Mouse (Mus musculus) neural tube, embryonic 12.5 days (tissue): Measurements from ENCODE around the gene Mapt. TPM values are rescaled to one million over a fixed set of nuclear protein-coding genes. Genes with fewer than 3 reads are reported as not detected.

Experiments used
- ATAC-seq: fragments of 200-750 bp; cut with Nextera tagmentation; 2 replicates; pipeline ENCODE4 v1.8.0; 2017; ENCODE audit warnings: low read depth, mild to moderate bottlenecking, moderate TSS enrichment, moderate library complexity; ENCODE audit not compliant: low FRiP score
- H3K27ac ChIP-seq: fragments of 300-500 bp; sonication (generic); 2 replicates; pipeline ENCODE4 v1.5.1; 2016
- H3K27me3 ChIP-seq: fragments of 300-500 bp; sonication (generic); replicated peaks from 2 replicates; pipeline ENCODE4 v1.6.1; 2016; ENCODE audit warnings: mild to moderate bottlenecking
- H3K36me3 ChIP-seq: fragments of 300-500 bp; sonication (generic); 2 replicates; pipeline ENCODE4 v1.6.1; 2016; ENCODE audit warnings: mild to moderate bottlenecking
- H3K4me1 ChIP-seq: fragments of 300-500 bp; sonication (generic); 2 replicates; pipeline ENCODE4 v1.6.1; 2016
- H3K4me2 ChIP-seq: fragments of 300-500 bp; sonication (generic); replicated peaks from 2 replicates; pipeline ENCODE4 v1.6.1; 2016; ENCODE audit warnings: mild to moderate bottlenecking
- H3K4me3 ChIP-seq: fragments of 300-500 bp; sonication (generic); 2 replicates; pipeline ENCODE4 v1.5.1; 2016
- H3K9ac ChIP-seq: fragments of 300-500 bp; sonication (generic); 2 replicates; pipeline ENCODE4 v1.6.1; 2016; ENCODE audit warnings: mild to moderate bottlenecking
- H3K9me3 ChIP-seq: fragments of 300-500 bp; sonication (generic); 2 replicates; pipeline ENCODE4 v1.6.1; 2016; ENCODE audit warnings: mild to moderate bottlenecking
- WGBS: fragments of 180-500 bp; shearing (Covaris S2); methylation state at CpG from one replicate; pipeline ENCODE4 v1.1.7; 2016; 5-methylcytosine and 5-hydroxymethylcytosine counted together
- polyA plus RNA-seq: library from polyadenylated mRNA; unstranded; fragments of >200 nt; fragmentation: Nextera tagmentation; extraction: Ambion mirVana; gene quantifications from 2 replicates; pipeline ENCODE4 v1.2.1, GENCODE M21; 2016

The Mapt gene
- polyA plus RNA-seq, 1 experiment from 2014 or later = 288 TPM

- H3K27me3 ChIP-seq = no peaks in the 10 kb centered on the region
- WGBS = 89% methylated on average over 1 of the region's 1 CpGs
- no peak overlapping the region for H3K4me3 ChIP-seq
- no peak overlapping the region for H3K4me2 ChIP-seq
- H3K9ac ChIP-seq = no peak overlapping the region
- ATAC-seq = no peak
- no peaks in the 10 kb centered on the region for H3K4me1 ChIP-seq
- H3K9me3 ChIP-seq = no peaks in the 10 kb centered on the region
- no peak overlapping the region for H3K27ac ChIP-seq
- peaks cover 30% of the 10 kb centered on the region for H3K36me3 ChIP-seq
Measured at GRCm38 (mm10) chr11:104327462-104327861, 96.3 kb downstream of the Mapt start.

- H3K4me2 ChIP-seq = no peak overlapping the region
- ATAC-seq = no peak
- no peaks in the 10 kb centered on the region for H3K4me1 ChIP-seq
- H3K9me3 ChIP-seq = no peaks in the 10 kb centered on the region
- H3K27me3 ChIP-seq = no peaks in the 10 kb centered on the region
- H3K9ac ChIP-seq = no peak overlapping the region
- no peak overlapping the region for H3K27ac ChIP-seq
- peaks cover 34% of the 10 kb centered on the region for H3K36me3 ChIP-seq
- no peak overlapping the region for H3K4me3 ChIP-seq
- 83% methylated on average over 6 of the region's 6 CpGs for WGBS
Measured at GRCm38 (mm10) chr11:104327946-104328345, 96.8 kb downstream of the Mapt start.

- ATAC-seq = no peak
- peaks cover 44% of the 10 kb centered on the region for H3K36me3 ChIP-seq
- no peak overlapping the region for H3K27ac ChIP-seq
- no peaks in the 10 kb centered on the region for H3K9me3 ChIP-seq
- no peaks in the 10 kb centered on the region for H3K27me3 ChIP-seq
- no peak overlapping the region for H3K9ac ChIP-seq
- no peak overlapping the region for H3K4me2 ChIP-seq
- no peaks in the 10 kb centered on the region for H3K4me1 ChIP-seq
- H3K4me3 ChIP-seq = no peak overlapping the region
- 85% methylated on average over 11 of the region's 11 CpGs for WGBS
Measured at GRCm38 (mm10) chr11:104329185-104329926, 98.2 kb downstream of the Mapt start.

GRCm38 (mm10) chr11:104330151-104330550 is 99.0 kb downstream of the Mapt start:
- WGBS = 90% methylated on average over 4 of the region's 4 CpGs
- Histone ChIP-seq H3K36me3 (peaks cover 52% of the 10 kb centered on the region), H3K9me3 (no peaks in the 10 kb centered on the region)

GRCm38 (mm10) chr11:104331208-104331607 is 100.0 kb downstream of the Mapt start:
- WGBS = 91% methylated on average over 3 of the region's 3 CpGs
- no peak overlapping the region for H3K4me2 ChIP-seq
- H3K4me1 ChIP-seq = no peaks in the 10 kb centered on the region
- no peaks in the 10 kb centered on the region for H3K9me3 ChIP-seq
- no peak overlapping the region for H3K4me3 ChIP-seq
- no peak for ATAC-seq
- H3K36me3 ChIP-seq = peaks cover 62% of the 10 kb centered on the region
- H3K27ac ChIP-seq = no peak overlapping the region
- no peak overlapping the region for H3K9ac ChIP-seq
- no peaks in the 10 kb centered on the region for H3K27me3 ChIP-seq

More at GRCm38 (mm10) chr11:104330151-104330550, 99.0 kb downstream of the Mapt start:
- Histone ChIP-seq H3K4me1 (no peaks in the 10 kb centered on the region), H3K9ac (no peak overlapping the region), H3K27me3 (no peaks in the 10 kb centered on the region), H3K27ac (no peak overlapping the region), H3K4me2 (no peak overlapping the region), H3K4me3 (no peak overlapping the region)
- no peak for ATAC-seq

GRCm38 (mm10) chr11:104332105-104332504 is 100.9 kb downstream of the Mapt start:
- ATAC-seq = no peak
- WGBS = 89% methylated on average over 5 of the region's 5 CpGs
- Histone ChIP-seq H3K4me1 (no peaks in the 10 kb centered on the region), H3K4me3 (no peak overlapping the region), H3K36me3 (peaks cover 68% of the 10 kb centered on the region), H3K4me2 (no peak overlapping the region), H3K27ac (no peak overlapping the region), H3K27me3 (no peaks in the 10 kb centered on the region), H3K9ac (no peak overlapping the region), H3K9me3 (no peaks in the 10 kb centered on the region)

GRCm38 (mm10) chr11:104334115-104334514 is 102.9 kb downstream of the Mapt start:
- H3K4me3 ChIP-seq = no peak overlapping the region
- H3K9me3 ChIP-seq = no peaks in the 10 kb centered on the region
- no peak for ATAC-seq
- no peak overlapping the region for H3K4me2 ChIP-seq
- no peaks in the 10 kb centered on the region for H3K4me1 ChIP-seq
- WGBS = 85% methylated on average over 5 of the region's 5 CpGs
- H3K9ac ChIP-seq = no peak overlapping the region
- H3K27me3 ChIP-seq = no peaks in the 10 kb centered on the region
- no peak overlapping the region for H3K27ac ChIP-seq
- H3K36me3 ChIP-seq = peaks cover 77% of the 10 kb centered on the region

- no peaks in the 10 kb centered on the region for H3K4me1 ChIP-seq
- no peaks in the 10 kb centered on the region for H3K9me3 ChIP-seq
- H3K36me3 ChIP-seq = peaks cover 79% of the 10 kb centered on the region
- WGBS = 90% methylated on average over 13 of the region's 13 CpGs
- H3K27me3 ChIP-seq = no peaks in the 10 kb centered on the region
- H3K27ac ChIP-seq = no peak overlapping the region
- H3K9ac ChIP-seq = no peak overlapping the region
- no peak overlapping the region for H3K4me3 ChIP-seq
- no peak overlapping the region for H3K4me2 ChIP-seq
- no peak for ATAC-seq
Measured at GRCm38 (mm10) chr11:104334946-104335345, 103.8 kb downstream of the Mapt start.

- ATAC-seq = no peak
- Histone ChIP-seq H3K9me3 (no peaks in the 10 kb centered on the region), H3K4me1 (no peaks in the 10 kb centered on the region), H3K4me3 (no peak overlapping the region), H3K4me2 (no peak overlapping the region), H3K27me3 (no peaks in the 10 kb centered on the region), H3K27ac (no peak overlapping the region), H3K9ac (no peak overlapping the region), H3K36me3 (peaks cover 70% of the 10 kb centered on the region)
- WGBS = 79% methylated on average over 3 of the region's 3 CpGs
Measured at GRCm38 (mm10) chr11:104346931-104347330, 115.7 kb downstream of the Mapt start.

GRCm38 (mm10) chr11:104361790-104362189 is 130.6 kb downstream of the Mapt start:
- Histone ChIP-seq H3K36me3 (peaks cover 7% of the 10 kb centered on the region), H3K27ac (no peak overlapping the region), H3K4me3 (no peak overlapping the region), H3K4me2 (no peak overlapping the region), H3K27me3 (no peaks in the 10 kb centered on the region), H3K9me3 (no peaks in the 10 kb centered on the region), H3K4me1 (no peaks in the 10 kb centered on the region), H3K9ac (no peak overlapping the region)
- WGBS = 78% methylated on average over 2 of the region's 2 CpGs
- no peak for ATAC-seq

GRCm38 (mm10) chr11:104362704-104363103 is 131.5 kb downstream of the Mapt start:
- Histone ChIP-seq H3K27ac (no peak overlapping the region), H3K4me2 (no peak overlapping the region), H3K4me3 (no peak overlapping the region), H3K36me3 (no peaks in the 10 kb centered on the region), H3K9me3 (no peaks in the 10 kb centered on the region), H3K9ac (no peak overlapping the region), H3K4me1 (no peaks in the 10 kb centered on the region), H3K27me3 (no peaks in the 10 kb centered on the region)
- 97% methylated on average over 1 of the region's 1 CpGs for WGBS
- ATAC-seq = no peak

- Histone ChIP-seq H3K4me2 (no peak overlapping the region), H3K27ac (no peak overlapping the region), H3K9ac (no peak overlapping the region), H3K36me3 (no peaks in the 10 kb centered on the region), H3K9me3 (no peaks in the 10 kb centered on the region), H3K4me1 (no peaks in the 10 kb centered on the region), H3K4me3 (no peak overlapping the region), H3K27me3 (no peaks in the 10 kb centered on the region)
- 95% methylated on average over 2 of the region's 2 CpGs for WGBS
- ATAC-seq = no peak
Measured at GRCm38 (mm10) chr11:104363823-104364600, 132.8 kb downstream of the Mapt start.
